Mouse (Mus musculus) hindbrain, embryonic 11.5 days (tissue): Measurements from ENCODE around the gene Msx3. TPM values are rescaled to one million over a fixed set of nuclear protein-coding genes. Genes with fewer than 3 reads are reported as not detected.

Source experiments
- ATAC-seq: fragments of 200-750 bp; cut with Nextera tagmentation; 2 replicates; pipeline ENCODE4 v1.8.0; 2017; ENCODE audit warnings: mild to moderate bottlenecking, moderate TSS enrichment, moderate library complexity; ENCODE audit not compliant: low FRiP score
- DNase-seq: peaks from one replicate; pipeline ENCODE4 v3.0.0-alpha.2; 2015; ENCODE audit warnings: low spot score
- H3K27ac ChIP-seq: fragments of 300-500 bp; sonication (generic); 2 replicates; pipeline ENCODE4 v1.5.1; 2014; ENCODE audit warnings: mild to moderate bottlenecking, low read depth, low read length
- H3K27me3 ChIP-seq: fragments of 300-500 bp; sonication (generic); 2 replicates; pipeline ENCODE4 v1.6.1; 2014; ENCODE audit warnings: mild to moderate bottlenecking, low read length, moderate library complexity, mixed read lengths; ENCODE audit not compliant: control insufficient read depth, insufficient read depth
- H3K36me3 ChIP-seq: fragments of 300-500 bp; sonication (generic); 2 replicates; pipeline ENCODE4 v1.6.1; 2014; ENCODE audit warnings: mild to moderate bottlenecking, low read length, moderate library complexity, mixed read lengths; ENCODE audit not compliant: control insufficient read depth, insufficient read depth
- H3K4me1 ChIP-seq: fragments of 300-500 bp; sonication (generic); replicated peaks from 2 replicates; pipeline ENCODE4 v1.6.1; 2014; ENCODE audit warnings: low read length, mixed read lengths; ENCODE audit not compliant: control insufficient read depth, insufficient read depth
- H3K4me2 ChIP-seq: fragments of 300-500 bp; sonication (generic); replicated peaks from 2 replicates; pipeline ENCODE4 v1.6.1; 2014; ENCODE audit warnings: mild to moderate bottlenecking, low read depth, low read length
- H3K4me3 ChIP-seq: fragments of 300-500 bp; sonication (generic); 2 replicates; pipeline ENCODE4 v1.5.1; 2014; ENCODE audit warnings: low read depth, low read length
- H3K9ac ChIP-seq: fragments of 300-500 bp; sonication (generic); 2 replicates; pipeline ENCODE4 v1.6.1; 2014; ENCODE audit warnings: low read depth, low read length
- H3K9me3 ChIP-seq: fragments of 300-500 bp; sonication (generic); 2 replicates; pipeline ENCODE4 v1.6.1; 2016; ENCODE audit warnings: low read length; ENCODE audit not compliant: control insufficient read depth
- WGBS: fragments of 180-500 bp; shearing (Covaris S2); extraction: QIAGEN DNeasy Blood & Tissue Kit; methylation state at CpG from one replicate; pipeline ENCODE4 v1.1.7; 2014; 5-methylcytosine and 5-hydroxymethylcytosine counted together
- polyA plus RNA-seq: library from polyadenylated mRNA; unstranded; fragments of >200 nt; fragmentation: Nextera tagmentation; extraction: Ambion mirVana; gene quantifications from 2 replicates; pipeline ENCODE4 v1.2.1, GENCODE M21; 2014

Msx3 gene
- polyA plus RNA-seq, 1 experiment from 2014 or later: 106 TPM

DNA sequence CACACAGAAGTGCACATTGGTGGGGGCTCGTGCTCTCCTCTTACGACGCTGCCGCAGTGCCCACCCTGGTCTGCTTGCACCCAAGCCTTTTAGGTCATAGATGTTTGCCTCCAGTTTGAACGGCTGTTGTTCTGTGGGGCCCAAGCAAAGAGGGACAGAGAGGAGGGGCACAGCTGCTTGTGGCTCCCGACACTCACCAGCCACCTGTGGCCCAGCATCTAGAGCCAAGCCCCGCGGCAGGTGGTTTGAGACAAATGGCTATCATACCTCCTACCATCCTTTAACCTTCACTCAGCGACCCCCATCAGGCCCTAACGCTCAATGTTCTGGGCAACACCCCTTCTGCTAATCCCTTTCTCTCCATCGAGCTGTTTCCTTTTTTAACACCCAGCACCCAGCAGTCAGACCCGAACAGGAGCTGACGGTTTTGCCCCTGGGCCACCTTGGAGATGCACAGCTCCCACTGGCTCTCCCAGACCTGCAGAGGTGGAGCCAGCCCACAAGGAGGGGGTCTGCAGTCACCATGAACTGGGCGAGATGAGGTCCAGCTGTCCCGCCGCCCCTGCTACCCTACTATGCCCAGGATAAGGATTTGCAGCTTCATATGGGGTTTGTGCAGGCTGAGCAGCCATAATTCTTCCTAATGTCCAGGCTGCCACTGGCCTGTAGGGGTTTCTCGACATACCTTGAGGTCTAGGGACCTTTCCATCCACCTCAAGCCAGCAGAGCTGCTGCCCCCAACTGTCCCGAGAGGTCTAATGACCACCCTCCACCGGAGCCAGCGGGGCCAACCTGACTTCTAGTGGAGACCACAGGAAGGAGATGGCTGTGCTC, 32.7 kb upstream of the Msx3 start:
- peak; percentile 32 for ATAC-seq
- H3K36me3 ChIP-seq: no peaks in the 10 kb centered on the region
- peaks cover 28% of the 10 kb centered on the region for H3K27me3 ChIP-seq
- H3K4me2 ChIP-seq: peak overlapping the region; percentile 53
- no peaks in the 10 kb centered on the region for H3K9me3 ChIP-seq
- H3K4me3 ChIP-seq: peak overlapping the region; percentile 26
- no peak overlapping the region for H3K27ac ChIP-seq
- no peak overlapping the region for H3K9ac ChIP-seq
- DNase-seq: peak; percentile 16
- WGBS: 12% methylated on average over 20 of the region's 20 CpGs
- H3K4me1 ChIP-seq: peaks cover 12% of the 10 kb centered on the region

DNA sequence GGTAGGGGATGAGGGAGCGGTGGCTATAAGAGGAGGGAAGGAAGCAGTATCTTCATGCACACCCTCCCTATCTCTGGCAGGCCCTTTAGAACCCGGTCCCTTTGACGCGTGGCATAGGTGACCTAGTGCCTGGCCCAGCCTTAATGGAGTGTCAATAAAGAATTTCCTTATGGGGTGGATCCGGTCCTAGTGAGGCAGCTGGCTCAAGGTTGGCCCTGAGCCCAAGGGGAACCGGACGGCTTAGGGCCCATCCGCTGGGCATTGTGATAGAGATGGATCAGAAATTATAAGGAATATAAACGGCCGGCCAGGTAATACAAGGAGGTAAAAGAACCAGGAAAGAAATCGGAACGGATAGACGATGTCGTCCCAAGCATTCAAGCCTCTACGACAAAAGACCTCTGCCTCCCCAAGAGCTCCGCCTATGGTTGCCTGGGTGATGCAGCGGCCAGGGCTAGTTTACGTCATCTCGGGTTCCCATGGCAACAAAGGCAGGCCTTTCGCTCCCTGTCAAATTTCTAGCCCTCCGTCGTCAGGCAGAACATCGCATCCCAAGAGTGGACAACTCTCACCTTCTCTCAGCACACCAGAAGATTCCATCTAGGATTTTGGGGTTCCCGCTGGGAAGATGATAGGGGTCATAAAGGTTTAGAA, 31.7 kb upstream of the Msx3 start:
- Histone ChIP-seq H3K4me3 (peak overlapping the region; percentile 26), H3K9ac (peak overlapping the region; percentile 44; the same call in 1 of the 2 replicates), H3K4me1 (peaks cover 12% of the 10 kb centered on the region), H3K9me3 (no peaks in the 10 kb centered on the region), H3K36me3 (no peaks in the 10 kb centered on the region), H3K4me2 (peak overlapping the region; percentile 53), H3K27me3 (peaks cover 28% of the 10 kb centered on the region), H3K27ac (peak overlapping the region; percentile 67)
- WGBS: 4% methylated on average over 24 of the region's 24 CpGs
- peak; percentile 83 for ATAC-seq
- peak; percentile 95 for DNase-seq

DNA sequence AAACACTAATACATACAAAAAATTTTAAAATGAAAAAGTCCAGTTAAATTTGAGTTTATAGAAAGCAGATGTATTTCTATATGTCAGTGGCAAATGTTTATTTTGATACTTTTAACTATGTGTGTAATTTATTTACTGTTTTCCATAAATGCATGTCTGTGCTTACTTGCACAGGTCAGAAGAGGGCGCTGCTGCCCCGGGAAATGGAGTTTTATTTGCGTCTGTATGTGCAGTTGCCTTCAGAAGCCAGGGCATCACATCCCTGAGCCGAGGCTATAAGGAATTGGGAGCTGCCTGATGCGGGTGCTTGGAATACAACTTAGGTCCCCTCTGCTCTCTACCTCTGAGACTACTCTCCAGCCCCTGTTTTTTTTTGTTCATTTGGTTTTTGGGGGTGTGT, 29.8 kb upstream of the Msx3 start:
- Histone ChIP-seq H3K27me3 (peaks cover 28% of the 10 kb centered on the region), H3K9me3 (no peaks in the 10 kb centered on the region), H3K27ac (no peak overlapping the region), H3K4me2 (no peak overlapping the region), H3K4me3 (no peak overlapping the region), H3K9ac (no peak overlapping the region), H3K4me1 (peaks cover 12% of the 10 kb centered on the region), H3K36me3 (no peaks in the 10 kb centered on the region)
- DNase-seq: peak; percentile 87
- 7% methylated on average over 5 of the region's 5 CpGs for WGBS
- ATAC-seq: no peak

DNA sequence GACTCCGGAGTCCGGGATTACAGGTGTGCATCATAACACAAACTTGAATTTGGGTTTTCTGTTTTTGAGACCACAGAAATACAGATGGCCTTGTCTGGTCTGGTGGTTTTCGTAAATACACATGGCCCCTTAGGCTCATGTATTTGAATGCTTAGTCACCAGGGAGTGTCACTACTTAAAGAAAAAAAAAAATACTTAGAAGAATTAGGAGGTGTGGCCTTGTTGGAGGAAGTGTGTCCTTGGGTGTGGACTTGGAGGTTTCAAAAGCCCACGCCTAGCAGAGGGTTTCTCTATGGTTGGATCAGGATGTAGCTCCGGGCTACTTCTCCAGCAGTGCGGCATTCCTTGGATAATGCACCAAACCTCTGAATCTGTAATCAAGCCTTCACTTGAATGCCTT, 28.8 kb upstream of the Msx3 start:
- Histone ChIP-seq H3K27me3 (peaks cover 28% of the 10 kb centered on the region), H3K4me3 (no peak overlapping the region), H3K36me3 (no peaks in the 10 kb centered on the region)

DNA sequence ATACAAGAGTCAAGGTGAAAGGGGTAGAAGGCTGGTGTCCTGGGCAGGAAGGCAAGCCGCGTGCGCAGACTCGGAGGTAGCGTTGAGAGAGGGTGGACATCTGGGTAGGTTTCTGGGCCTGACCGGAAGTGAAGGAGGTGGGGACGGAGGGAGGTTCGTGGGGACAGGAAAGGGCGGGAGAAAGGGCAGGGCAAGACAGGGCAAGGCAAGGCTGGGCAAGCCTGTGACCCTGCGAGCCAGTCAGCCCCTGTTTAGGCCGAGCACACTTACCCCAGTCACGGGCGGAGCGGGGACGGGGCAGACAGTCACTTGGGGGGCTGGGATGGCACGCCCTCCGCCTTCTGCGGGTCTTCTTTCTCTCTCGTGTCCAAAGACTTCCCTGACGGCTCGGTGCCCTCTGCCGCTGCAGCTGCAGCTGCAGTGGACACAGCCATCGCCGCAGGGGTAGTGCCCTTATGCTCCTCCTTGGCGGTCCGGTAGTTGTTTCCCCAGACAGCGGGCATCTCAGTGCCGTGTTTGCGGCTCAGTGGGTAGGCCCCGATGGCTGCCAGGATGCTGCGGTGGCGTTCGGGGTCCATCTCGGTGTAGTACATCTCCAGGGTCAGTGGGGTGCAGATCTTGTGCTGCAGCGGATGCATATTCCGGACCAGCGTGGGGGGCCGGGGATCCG, 21.3 kb upstream of the Msx3 start:
- no peaks in the 10 kb centered on the region for H3K9me3 ChIP-seq
- H3K9ac ChIP-seq: peak overlapping the region; percentile 45; the same call in 1 of the 2 replicates
- no peaks in the 10 kb centered on the region for H3K4me1 ChIP-seq
- H3K27me3 ChIP-seq: no peaks in the 10 kb centered on the region
- no peak for ATAC-seq
- H3K4me3 ChIP-seq: 0 out of 2 replicates have a peak overlapping the region, but pooled peaks have one; percentile 10
- no peak overlapping the region for H3K27ac ChIP-seq
- DNase-seq: peak; percentile 27
- no peaks in the 10 kb centered on the region for H3K36me3 ChIP-seq
- 32% methylated on average over 38 of the region's 39 CpGs for WGBS
- peak overlapping the region; percentile 36 for H3K4me2 ChIP-seq

More for the DNA sequence above, 28.8 kb upstream of the Msx3 start:
- no peak for ATAC-seq
- Histone ChIP-seq H3K9ac (no peak overlapping the region), H3K4me1 (peaks cover 12% of the 10 kb centered on the region), H3K27ac (no peak overlapping the region), H3K9me3 (no peaks in the 10 kb centered on the region), H3K4me2 (no peak overlapping the region)
- DNase-seq: no peak
- 81% methylated on average over 6 of the region's 6 CpGs for WGBS

DNA sequence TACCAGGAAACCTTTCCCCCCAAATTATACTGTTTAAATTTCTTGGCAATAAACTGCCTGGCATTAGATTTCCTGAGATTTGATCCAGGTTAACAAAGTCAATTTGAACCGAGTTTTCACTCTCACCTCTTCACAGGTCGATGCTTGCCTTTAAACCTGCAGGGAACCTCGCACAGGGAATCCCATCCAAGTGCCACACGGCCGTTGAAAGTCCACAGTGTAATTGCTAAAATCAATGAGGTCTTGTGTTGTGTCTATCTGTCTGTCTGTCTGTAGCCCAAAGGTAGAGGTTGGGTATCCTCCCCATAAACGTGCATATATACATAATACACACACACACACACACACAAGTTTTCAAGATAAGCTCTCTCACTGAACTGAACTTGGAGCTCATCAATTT, 18.5 kb upstream of the Msx3 start:
- no peak overlapping the region for H3K4me3 ChIP-seq
- WGBS: 69% methylated on average over 6 of the region's 6 CpGs
- H3K9ac ChIP-seq: no peak overlapping the region

DNA sequence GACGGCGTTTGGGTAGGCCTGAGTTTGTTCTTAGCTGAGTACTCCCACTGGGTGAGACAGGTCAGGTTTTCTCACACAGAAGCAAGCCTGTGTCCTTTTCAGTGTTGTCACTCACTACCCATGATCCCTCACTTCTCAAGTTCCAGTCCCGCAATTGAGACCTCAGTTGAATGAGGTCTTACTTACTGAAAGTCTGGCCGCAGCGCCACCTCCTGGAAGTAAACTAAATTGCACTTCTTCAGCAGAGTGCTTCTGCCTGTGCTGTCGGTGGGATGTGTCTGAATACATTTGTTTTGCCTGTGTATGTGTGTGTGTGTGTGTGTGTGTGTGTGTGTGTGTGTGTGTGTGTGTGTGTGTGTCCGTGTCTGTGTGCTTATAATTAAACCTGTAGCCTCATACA, 14.2 kb upstream of the Msx3 start:
- no peaks in the 10 kb centered on the region for H3K36me3 ChIP-seq
- DNase-seq (peak; percentile 90), ATAC-seq (no peak)
- peaks cover 20% of the 10 kb centered on the region; the same call in 1 of the 2 replicates for H3K4me1 ChIP-seq
- H3K9me3 ChIP-seq: no peaks in the 10 kb centered on the region
- H3K4me3 ChIP-seq: no peak overlapping the region
- H3K27me3 ChIP-seq: peaks cover 15% of the 10 kb centered on the region
- no peak overlapping the region for H3K9ac ChIP-seq
- 19% methylated on average over 7 of the region's 7 CpGs for WGBS
- no peak overlapping the region for H3K27ac ChIP-seq
- no peak overlapping the region for H3K4me2 ChIP-seq

More for the DNA sequence above, 18.5 kb upstream of the Msx3 start:
- no peak for DNase-seq
- Histone ChIP-seq H3K27me3 (no peaks in the 10 kb centered on the region; the same call in 1 of the 2 replicates), H3K4me1 (no peaks in the 10 kb centered on the region), H3K27ac (no peak overlapping the region), H3K36me3 (no peaks in the 10 kb centered on the region), H3K9me3 (no peaks in the 10 kb centered on the region), H3K4me2 (no peak overlapping the region)
- ATAC-seq: no peak

DNA sequence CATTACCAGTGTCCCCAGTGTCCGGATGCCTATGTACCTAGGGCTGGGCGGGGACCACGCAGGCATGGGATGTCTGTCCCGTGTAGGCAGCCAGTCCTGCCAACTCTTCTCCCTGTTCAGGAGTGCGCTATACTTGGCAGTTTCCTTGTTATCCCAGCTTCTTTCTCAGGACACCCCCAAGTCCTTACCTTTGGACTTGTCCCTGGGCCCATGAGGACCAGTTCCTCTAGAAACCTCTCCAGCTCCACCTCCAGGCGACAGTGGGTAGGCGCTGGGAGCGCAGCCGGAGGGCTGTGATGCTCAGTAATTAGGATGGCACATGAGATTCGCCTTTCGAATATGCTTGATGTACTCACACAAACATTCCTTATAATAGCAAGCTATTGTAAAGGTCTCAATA, 13.4 kb upstream of the Msx3 start:
- Histone ChIP-seq H3K27ac (peak overlapping the region; percentile 81), H3K4me3 (no peak overlapping the region), H3K4me1 (peaks cover 23% of the 10 kb centered on the region), H3K36me3 (no peaks in the 10 kb centered on the region), H3K9me3 (no peaks in the 10 kb centered on the region), H3K4me2 (peak overlapping the region; percentile 60; the same call in 1 of the 2 replicates), H3K9ac (no peak overlapping the region), H3K27me3 (peaks cover 15% of the 10 kb centered on the region)
- DNase-seq (peak; percentile 69), ATAC-seq (peak; percentile 1; the same call in 1 of the 2 replicates)
- 9% methylated on average over 11 of the region's 11 CpGs for WGBS
